Mouse (Mus musculus) hindbrain, embryonic 11.5 days (tissue): Measurements from ENCODE around the gene Tmem104. TPM values are rescaled to one million over a fixed set of nuclear protein-coding genes. Genes with fewer than 3 reads are reported as not detected.

Experiments used
- ATAC-seq: fragments of 200-750 bp; cut with Nextera tagmentation; 2 replicates; pipeline ENCODE4 v1.8.0; 2017; ENCODE audit warnings: mild to moderate bottlenecking, moderate TSS enrichment, moderate library complexity; ENCODE audit not compliant: low FRiP score
- DNase-seq: peaks from one replicate; pipeline ENCODE4 v3.0.0-alpha.2; 2015; ENCODE audit warnings: low spot score
- H3K27ac ChIP-seq: fragments of 300-500 bp; sonication (generic); 2 replicates; pipeline ENCODE4 v1.5.1; 2014; ENCODE audit warnings: mild to moderate bottlenecking, low read depth, low read length
- H3K27me3 ChIP-seq: fragments of 300-500 bp; sonication (generic); 2 replicates; pipeline ENCODE4 v1.6.1; 2014; ENCODE audit warnings: mild to moderate bottlenecking, low read length, moderate library complexity, mixed read lengths; ENCODE audit not compliant: control insufficient read depth, insufficient read depth
- H3K36me3 ChIP-seq: fragments of 300-500 bp; sonication (generic); 2 replicates; pipeline ENCODE4 v1.6.1; 2014; ENCODE audit warnings: mild to moderate bottlenecking, low read length, moderate library complexity, mixed read lengths; ENCODE audit not compliant: control insufficient read depth, insufficient read depth
- H3K4me1 ChIP-seq: fragments of 300-500 bp; sonication (generic); replicated peaks from 2 replicates; pipeline ENCODE4 v1.6.1; 2014; ENCODE audit warnings: low read length, mixed read lengths; ENCODE audit not compliant: control insufficient read depth, insufficient read depth
- H3K4me2 ChIP-seq: fragments of 300-500 bp; sonication (generic); replicated peaks from 2 replicates; pipeline ENCODE4 v1.6.1; 2014; ENCODE audit warnings: mild to moderate bottlenecking, low read depth, low read length
- H3K4me3 ChIP-seq: fragments of 300-500 bp; sonication (generic); 2 replicates; pipeline ENCODE4 v1.5.1; 2014; ENCODE audit warnings: low read depth, low read length
- H3K9ac ChIP-seq: fragments of 300-500 bp; sonication (generic); 2 replicates; pipeline ENCODE4 v1.6.1; 2014; ENCODE audit warnings: low read depth, low read length
- H3K9me3 ChIP-seq: fragments of 300-500 bp; sonication (generic); 2 replicates; pipeline ENCODE4 v1.6.1; 2016; ENCODE audit warnings: low read length; ENCODE audit not compliant: control insufficient read depth
- WGBS: fragments of 180-500 bp; shearing (Covaris S2); extraction: QIAGEN DNeasy Blood & Tissue Kit; methylation state at CpG from one replicate; pipeline ENCODE4 v1.1.7; 2014; 5-methylcytosine and 5-hydroxymethylcytosine counted together
- polyA plus RNA-seq: library from polyadenylated mRNA; unstranded; fragments of >200 nt; fragmentation: Nextera tagmentation; extraction: Ambion mirVana; gene quantifications from 2 replicates; pipeline ENCODE4 v1.2.1, GENCODE M21; 2014

Gene Tmem104
- polyA plus RNA-seq, 1 experiment from 2014 or later = 7.3 TPM

DNA sequence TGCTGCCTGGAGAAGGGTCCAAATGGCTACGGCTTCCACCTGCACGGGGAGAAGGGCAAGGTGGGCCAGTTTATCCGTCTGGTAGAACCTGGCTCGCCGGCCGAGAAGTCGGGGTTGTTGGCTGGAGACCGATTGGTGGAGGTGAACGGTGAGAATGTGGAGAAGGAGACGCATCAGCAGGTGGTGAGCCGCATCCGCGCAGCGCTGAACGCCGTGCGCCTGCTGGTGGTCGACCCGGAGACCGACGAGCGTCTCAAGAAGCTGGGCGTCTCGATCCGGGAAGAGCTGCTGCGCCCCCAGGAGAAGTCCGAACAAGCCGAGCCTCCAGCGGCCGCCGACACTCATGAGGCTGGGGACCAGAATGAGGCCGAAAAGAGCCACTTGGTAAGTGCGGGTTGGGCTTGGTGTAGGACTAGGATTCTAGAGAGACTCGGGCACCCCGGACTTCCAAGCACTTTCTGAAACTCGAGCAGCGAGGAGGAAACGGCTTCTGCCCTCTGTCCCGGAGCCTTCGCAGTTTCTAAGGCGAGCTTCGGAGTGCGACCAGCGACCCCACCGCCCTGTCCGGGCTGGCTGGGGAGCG, 23.6 kb upstream of the Tmem104 start:
- H3K9me3 ChIP-seq = no peaks in the 10 kb centered on the region
- no peak overlapping the region for H3K27ac ChIP-seq
- under 1% methylated on average over 47 of the region's 47 CpGs for WGBS
- peak overlapping the region; percentile 59 for H3K4me3 ChIP-seq
- no peaks in the 10 kb centered on the region for H3K36me3 ChIP-seq
- peaks cover 24% of the 10 kb centered on the region for H3K27me3 ChIP-seq
- ATAC-seq (peak; percentile 41), DNase-seq (peak; percentile 72)
- H3K9ac ChIP-seq = peak overlapping the region; percentile 46
- H3K4me1 ChIP-seq = peaks cover 13% of the 10 kb centered on the region
- H3K4me2 ChIP-seq = peak overlapping the region; percentile 90

- Histone ChIP-seq H3K4me2 (peak overlapping the region; percentile 90), H3K4me3 (peak overlapping the region; percentile 59), H3K9me3 (no peaks in the 10 kb centered on the region), H3K4me1 (peaks cover 13% of the 10 kb centered on the region), H3K9ac (peak overlapping the region; percentile 35), H3K27ac (no peak overlapping the region), H3K36me3 (no peaks in the 10 kb centered on the region), H3K27me3 (peaks cover 24% of the 10 kb centered on the region)
- WGBS = 0% methylated on average over 14 of the region's 14 CpGs
- ATAC-seq (no peak), DNase-seq (no peak)
Measured at GRCm38 (mm10) chr11:115164341-115164975, 22.8 kb upstream of the Tmem104 start.

DNA sequence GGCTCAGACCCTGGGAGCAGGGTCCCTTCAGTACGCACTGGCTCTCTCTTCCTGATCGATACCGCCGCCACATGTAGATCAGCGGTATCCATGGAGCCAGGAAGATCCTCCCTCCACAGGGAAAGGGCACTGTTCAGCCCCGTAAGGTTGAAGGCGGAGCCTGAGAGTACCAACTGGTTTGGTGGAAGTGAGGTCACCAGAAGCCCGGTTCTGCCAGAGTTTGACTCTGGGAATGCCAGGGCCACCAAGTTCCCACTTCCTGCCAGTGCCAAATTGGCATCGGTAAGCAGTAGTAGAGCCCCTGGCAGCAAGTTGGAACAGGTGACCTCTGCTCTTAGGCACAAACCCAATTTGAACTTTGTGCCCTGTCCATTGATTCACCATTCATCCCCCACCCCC, 22.3 kb upstream of the Tmem104 start:
- no peaks in the 10 kb centered on the region for H3K9me3 ChIP-seq
- DNase-seq (no peak), ATAC-seq (no peak)
- H3K27ac ChIP-seq = no peak overlapping the region
- peak overlapping the region; percentile 59 for H3K4me3 ChIP-seq
- H3K27me3 ChIP-seq = peaks cover 24% of the 10 kb centered on the region
- H3K4me1 ChIP-seq = peaks cover 13% of the 10 kb centered on the region
- peak overlapping the region; percentile 35 for H3K9ac ChIP-seq
- no peaks in the 10 kb centered on the region for H3K36me3 ChIP-seq
- WGBS = under 1% methylated on average over 9 of the region's 9 CpGs
- H3K4me2 ChIP-seq = peak overlapping the region; percentile 90

- Histone ChIP-seq H3K4me2 (no peak overlapping the region), H3K4me3 (no peak overlapping the region), H3K9ac (no peak overlapping the region), H3K4me1 (peaks cover 12% of the 10 kb centered on the region), H3K27me3 (peaks cover 20% of the 10 kb centered on the region), H3K9me3 (no peaks in the 10 kb centered on the region), H3K36me3 (no peaks in the 10 kb centered on the region), H3K27ac (no peak overlapping the region)
- DNase-seq = no peak
- 97% methylated on average over 3 of the region's 3 CpGs for WGBS
- no peak for ATAC-seq
Measured at GRCm38 (mm10) chr11:115166776-115167175, 20.5 kb upstream of the Tmem104 start.

DNA sequence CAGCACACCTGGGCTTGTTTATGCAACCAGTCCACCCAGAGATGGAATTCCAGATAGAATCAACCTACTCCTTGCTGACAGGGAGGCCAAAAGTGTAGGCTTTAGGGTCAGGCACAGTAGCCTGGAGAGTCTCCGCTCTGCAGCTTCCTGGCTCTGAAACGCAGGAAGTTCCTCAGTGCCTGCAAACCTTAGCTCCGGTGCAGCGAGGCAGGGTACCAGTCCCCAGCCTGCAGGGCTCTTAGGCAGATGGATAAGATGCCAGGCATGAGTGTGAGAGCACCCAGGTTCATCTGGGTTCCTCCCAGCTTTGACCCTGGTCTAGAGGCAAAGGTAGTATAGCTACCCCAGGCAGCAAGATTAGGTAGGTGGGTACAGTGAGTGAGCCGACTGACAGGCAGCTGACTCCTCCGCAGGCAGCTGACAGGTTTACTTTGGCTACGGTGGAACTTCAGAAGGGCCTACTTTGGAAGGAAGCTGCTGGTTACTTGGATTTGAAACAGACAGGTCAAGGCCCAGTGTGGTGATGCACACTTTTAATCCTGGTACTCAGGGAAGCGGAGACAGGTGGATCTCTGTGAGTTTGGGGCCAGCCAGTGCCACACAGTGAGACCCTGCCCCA, 19.5 kb upstream of the Tmem104 start:
- WGBS = 83% methylated on average over 8 of the region's 8 CpGs
- H3K9me3 ChIP-seq = no peaks in the 10 kb centered on the region
- ATAC-seq = no peak
- H3K36me3 ChIP-seq = no peaks in the 10 kb centered on the region
- no peak overlapping the region for H3K4me2 ChIP-seq
- no peak for DNase-seq
- 0 out of 2 replicates have a peak overlapping the region, but pooled peaks have one; percentile 8 for H3K9ac ChIP-seq
- no peak overlapping the region for H3K4me3 ChIP-seq
- H3K4me1 ChIP-seq = peaks cover 13% of the 10 kb centered on the region
- peaks cover 15% of the 10 kb centered on the region for H3K27me3 ChIP-seq
- no peak overlapping the region for H3K27ac ChIP-seq

DNA sequence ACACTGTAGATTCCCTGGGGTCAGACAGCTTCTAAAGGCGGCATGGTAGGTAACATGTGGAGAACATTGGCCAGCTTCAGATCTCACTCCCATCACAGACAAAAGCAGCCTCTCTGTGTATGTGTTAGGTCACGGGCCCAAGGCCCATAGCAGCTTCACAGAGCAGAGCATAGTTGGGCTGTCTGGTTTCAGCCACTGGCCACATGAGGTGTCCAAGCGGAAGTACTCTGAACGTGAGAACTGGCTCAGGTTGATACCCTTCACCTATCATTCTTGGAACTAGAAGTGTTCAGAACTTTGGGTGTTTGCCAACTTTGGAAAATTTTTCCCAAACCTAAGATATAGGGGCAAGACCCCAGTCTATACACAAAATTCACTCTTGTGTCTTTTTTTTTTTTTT, 17.9 kb upstream of the Tmem104 start:
- DNase-seq = no peak
- Histone ChIP-seq H3K4me1 (peaks cover 11% of the 10 kb centered on the region), H3K27me3 (peaks cover 8% of the 10 kb centered on the region), H3K9ac (no peak overlapping the region), H3K27ac (no peak overlapping the region), H3K9me3 (no peaks in the 10 kb centered on the region), H3K36me3 (no peaks in the 10 kb centered on the region), H3K4me3 (no peak overlapping the region), H3K4me2 (no peak overlapping the region)
- WGBS = 87% methylated on average over 4 of the region's 4 CpGs
- no peak for ATAC-seq

GRCm38 (mm10) chr11:115171125-115171524, 16.2 kb upstream of the Tmem104 start:
- Histone ChIP-seq H3K9me3 (no peaks in the 10 kb centered on the region), H3K36me3 (no peaks in the 10 kb centered on the region), H3K9ac (no peak overlapping the region), H3K27ac (no peak overlapping the region), H3K4me3 (no peak overlapping the region), H3K4me1 (peaks cover 8% of the 10 kb centered on the region), H3K4me2 (no peak overlapping the region), H3K27me3 (peaks cover 2% of the 10 kb centered on the region; the same call in 1 of the 2 replicates)
- 41% methylated on average over 8 of the region's 8 CpGs for WGBS
- ATAC-seq (no peak), DNase-seq (no peak)

- WGBS = 20% methylated on average over 4 of the region's 4 CpGs
- H3K27me3 ChIP-seq = peaks cover 2% of the 10 kb centered on the region; the same call in 1 of the 2 replicates
- no peak overlapping the region for H3K27ac ChIP-seq
- H3K4me1 ChIP-seq = peaks cover 13% of the 10 kb centered on the region
- H3K9ac ChIP-seq = no peak overlapping the region
- no peaks in the 10 kb centered on the region for H3K36me3 ChIP-seq
- DNase-seq = peak; percentile 55
- H3K4me2 ChIP-seq = no peak overlapping the region
- no peak for ATAC-seq
- H3K4me3 ChIP-seq = no peak overlapping the region
- H3K9me3 ChIP-seq = no peaks in the 10 kb centered on the region
Measured at GRCm38 (mm10) chr11:115172825-115173287, 14.4 kb upstream of the Tmem104 start.
